Comparison of ENCODE assay signal across 30 mouse cellular contexts in the genomic region with DNA sequence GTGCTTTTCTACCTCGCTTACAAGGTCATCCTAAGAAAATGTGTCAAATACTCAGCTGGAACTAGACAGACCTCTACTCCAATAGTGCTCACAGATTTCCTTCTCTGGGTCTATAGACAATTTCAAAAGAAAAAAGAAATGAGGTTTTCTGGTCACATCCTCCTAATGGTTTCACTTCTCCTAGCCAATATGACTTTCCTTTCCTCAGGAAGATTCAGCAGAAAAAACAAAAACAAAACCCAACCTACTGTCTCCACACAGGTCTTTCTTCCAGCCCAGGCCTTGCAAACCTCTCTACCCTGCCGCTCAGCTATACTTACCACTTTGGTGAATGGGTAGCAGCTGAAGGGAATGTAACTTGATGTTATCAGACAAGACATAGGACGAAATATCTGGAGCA. TPM values are rescaled to one million over a fixed set of nuclear protein-coding genes. Genes with fewer than 3 reads are reported as not detected.
DNase-seq lines count a peak whose midpoint lies in the region; ATAC-seq and TF ChIP-seq lines count a peak whose summit lies in the region.
"Had no signal": no experiment of that assay in that cellular context is flagged by ENCODE, and none has a peak within 500 bp of the region (broad histone marks: within the 10 kb centered on the region; RNA-seq: fewer than 3 reads in every experiment).

No protein-coding gene starts in this region.

- TF ChIP-seq POLR2A in spleen, adult 2 months (IDR thresholded peaks at IDR 0.05; ENCODE audit: low read depth, low read length): no peak
- TF ChIP-seq POLR2A in bone marrow macrophage, adult 2 months (IDR thresholded peaks at IDR 0.05; ENCODE audit: borderline replicate concordance, low read depth, low read length): no peak

- H3K4me3 ChIP-seq in spleen, adult 2 months (ENCODE audit: extremely low read depth, insufficient read depth, insufficient read length): no peak overlapping the region
- H3K4me3 ChIP-seq in bone marrow macrophage, adult 2 months (ENCODE audit: insufficient read depth, low read length): no peak overlapping the region
- H3K4me3 ChIP-seq in midbrain, embryonic 11.5 days (ENCODE audit: low read depth, low read length): no peak overlapping the region
- H3K4me3 ChIP-seq: embryonic facial prominence, embryonic 12.5 days; forebrain, embryonic 10.5 days; forebrain, embryonic 15.5 days; gastrocnemius, adult 2 months; hindbrain, embryonic 12.5 days; intestine, embryonic 15.5 days; liver, embryonic 13.5 days; midbrain, embryonic 12.5 days; neural tube, embryonic 13.5 days had no signal

- H3K4me1 ChIP-seq in spleen, adult 2 months (ENCODE audit: control insufficient read depth, insufficient read depth, insufficient read length): peaks cover 16% of the 10 kb centered on the region; the same call in 1 of the 2 replicates
- H3K4me1 ChIP-seq in bone marrow macrophage, adult 2 months (ENCODE audit: control insufficient read depth, insufficient read depth, low read length): peaks cover 48% of the 10 kb centered on the region
- peaks cover 2% of the 10 kb centered on the region; the same call in 1 of the 2 replicates for H3K4me1 ChIP-seq in midbrain, embryonic 11.5 days (ENCODE audit: control insufficient read depth, insufficient read depth, low read length)
- H3K4me1 ChIP-seq: embryonic facial prominence, embryonic 12.5 days; hindbrain, embryonic 12.5 days; intestine, embryonic 15.5 days had no signal

- 78% methylated on average over 3 of the region's 3 CpGs for WGBS in spleen, adult 2 months
- 92% methylated on average over 3 of the region's 3 CpGs for WGBS in midbrain, embryonic 11.5 days

- no peaks in the 10 kb centered on the region for H3K27me3 ChIP-seq in spleen, adult 2 months (ENCODE audit: control insufficient read depth, insufficient read depth, low read length)
- H3K27me3 ChIP-seq in midbrain, embryonic 11.5 days (ENCODE audit: control insufficient read depth, insufficient read depth, low read length): no peaks in the 10 kb centered on the region
- H3K27me3 ChIP-seq: embryonic facial prominence, embryonic 12.5 days; forebrain, embryonic 15.5 days; hindbrain, embryonic 12.5 days; intestine, embryonic 15.5 days; liver, embryonic 13.5 days; midbrain, embryonic 12.5 days; neural tube, embryonic 13.5 days; Patski had no signal

- no peak overlapping the region for H3K4me2 ChIP-seq in midbrain, embryonic 11.5 days
- H3K4me2 ChIP-seq: embryonic facial prominence, embryonic 12.5 days; forebrain, embryonic 15.5 days; hindbrain, embryonic 12.5 days; intestine, embryonic 15.5 days; liver, embryonic 13.5 days; midbrain, embryonic 12.5 days; neural tube, embryonic 13.5 days had no signal

- no peaks in the 10 kb centered on the region for H3K9me3 ChIP-seq in midbrain, embryonic 11.5 days (ENCODE audit: control insufficient read depth, low read length)
- H3K9me3 ChIP-seq: embryonic facial prominence, embryonic 12.5 days; forebrain, embryonic 10.5 days; forebrain, embryonic 15.5 days; hindbrain, embryonic 12.5 days; intestine, embryonic 15.5 days; liver, embryonic 13.5 days; midbrain, embryonic 12.5 days; neural tube, embryonic 13.5 days had no signal

- H3K27ac ChIP-seq in spleen, adult 2 months (ENCODE audit: insufficient read depth, low read length): peak overlapping the region; percentile 7; the same call in 1 of the 2 replicates
- peak overlapping the region; percentile 100 for H3K27ac ChIP-seq in bone marrow macrophage, adult 2 months (ENCODE audit: insufficient read depth, low read depth, low read length)
- H3K27ac ChIP-seq in midbrain, embryonic 11.5 days (ENCODE audit: low read depth, low read length): no peak overlapping the region
- H3K27ac ChIP-seq: embryonic facial prominence, embryonic 12.5 days; forebrain, embryonic 10.5 days; forebrain, embryonic 15.5 days; hindbrain, embryonic 12.5 days; hindbrain, postnatal 0 days; intestine, embryonic 15.5 days; kidney, postnatal 0 days; liver, embryonic 13.5 days; midbrain, embryonic 12.5 days; neural tube, embryonic 13.5 days had no signal

- ATAC-seq in megakaryocyte, adult 5-6 weeks (ENCODE audit: poor library complexity, severe bottlenecking): peak; percentile 36
- no peak for ATAC-seq in activated CD4-positive, CD25-positive, alpha-beta regulatory T cell, adult 4 months
- no peak for ATAC-seq in midbrain, embryonic 11.5 days (ENCODE audit: low FRiP score)
- ATAC-seq: forebrain, embryonic 15.5 days; hindbrain, postnatal 0 days; intestine, embryonic 15.5 days; Patski had no signal

- H3K36me3 ChIP-seq in spleen, adult 2 months (ENCODE audit: control insufficient read depth, insufficient read depth, low read length): peaks cover 18% of the 10 kb centered on the region
- H3K36me3 ChIP-seq in midbrain, embryonic 11.5 days (ENCODE audit: control insufficient read depth, insufficient read depth, low read length): peaks cover 3% of the 10 kb centered on the region; the same call in 1 of the 2 replicates

- no peak for TF ChIP-seq CTCF in spleen, adult 2 months (IDR thresholded peaks at IDR 0.05; ENCODE audit: extremely low read depth, insufficient read depth, insufficient read length, insufficient replicate concordance)
- TF ChIP-seq CTCF in bone marrow macrophage, adult 2 months (IDR thresholded peaks at IDR 0.05; ENCODE audit: low read depth, low read length): no peak

- H3K9ac ChIP-seq in midbrain, embryonic 11.5 days (ENCODE audit: low read length): no peak overlapping the region
- H3K9ac ChIP-seq: embryonic facial prominence, embryonic 12.5 days; forebrain, embryonic 15.5 days; hindbrain, embryonic 12.5 days; intestine, embryonic 15.5 days; liver, embryonic 13.5 days; midbrain, embryonic 12.5 days; neural tube, embryonic 13.5 days had no signal

- DNase-seq in spleen, adult 2 months (ENCODE audit: low read depth in 1 of 2, low spot score in 2 of 2): peak in 1 of 2 experiments; percentile 11
- no peak for DNase-seq in spleen, postnatal 4 days (ENCODE audit: low spot score in 2 of 2)
- no peak for DNase-seq in kidney, postnatal 4 days
- DNase-seq in midbrain, embryonic 11.5 days (ENCODE audit: low spot score, missing footprints): no peak
- DNase-seq: adrenal gland, postnatal 14 days; cerebellum, adult 8-10 months; cerebellum, postnatal 25 days; gastrocnemius, adult 2 months; gastrocnemius, postnatal 36 days; heart, postnatal 36 days; kidney, adult 8-10 months; layer of hippocampus, postnatal 36 days; left cerebral cortex, postnatal 4 days; liver, embryonic 13.5 days; lung, adult 2 months; lung, postnatal 10 days; thymus, postnatal 4 days had no signal

RNA-seq across cellular contexts. Expression of a gene that starts 6.5 kb away (rescaled TPM):
- polyA plus RNA-seq in spleen, adult 2 months (2012; rRNA removed): 58.4 and 97.2 TPM in 2 replicates
- 57.8 and 69.4 TPM in 2 replicates for polyA plus RNA-seq in bone marrow macrophage, adult 2 months (2012; ENCODE audit: insufficient read depth, insufficient read length, missing spikeins)
- 109 and 112 TPM in 2 replicates for total RNA-seq in megakaryocyte, adult 5-6 weeks (2015)
- total RNA-seq in megakaryocyte, adult 5-6 weeks (2017): 88.3 and 94.4 TPM in 2 replicates
- 10 to 100 TPM; 25.7 to 31.6 TPM for polyA plus RNA-seq in activated CD4-positive, CD25-positive, alpha-beta regulatory T cell, adult 4 months (2017; shearing (Covaris generic))
- 12.1 TPM in 2 replicates for polyA plus RNA-seq in midbrain, embryonic 11.5 days (2014; fragmentation: Nextera tagmentation; extraction: Ambion mirVana)

RNA-seq across cellular contexts. Expression of a gene that starts 29.0 kb away (rescaled TPM):
- polyA plus RNA-seq in spleen, adult 2 months (2012; rRNA removed): 3.9 and 4.1 TPM in 2 replicates
- 43.6 and 47.7 TPM in 2 replicates for polyA plus RNA-seq in bone marrow macrophage, adult 2 months (2012; ENCODE audit: insufficient read depth, insufficient read length, missing spikeins)
- total RNA-seq in megakaryocyte, adult 5-6 weeks (2015): 57.8 and 70.3 TPM in 2 replicates
- 51.8 and 58.5 TPM in 2 replicates for total RNA-seq in megakaryocyte, adult 5-6 weeks (2017)
- polyA plus RNA-seq in activated CD4-positive, CD25-positive, alpha-beta regulatory T cell, adult 4 months (2017; shearing (Covaris generic)): 10 to 100 TPM; 64.8 to 79.8 TPM
- polyA plus RNA-seq in midbrain, embryonic 11.5 days (2014; fragmentation: Nextera tagmentation; extraction: Ambion mirVana): 20.1 and 27.5 TPM in 2 replicates
